9 mouse cellular contexts compared by ENCODE assay signal in the genomic region with DNA sequence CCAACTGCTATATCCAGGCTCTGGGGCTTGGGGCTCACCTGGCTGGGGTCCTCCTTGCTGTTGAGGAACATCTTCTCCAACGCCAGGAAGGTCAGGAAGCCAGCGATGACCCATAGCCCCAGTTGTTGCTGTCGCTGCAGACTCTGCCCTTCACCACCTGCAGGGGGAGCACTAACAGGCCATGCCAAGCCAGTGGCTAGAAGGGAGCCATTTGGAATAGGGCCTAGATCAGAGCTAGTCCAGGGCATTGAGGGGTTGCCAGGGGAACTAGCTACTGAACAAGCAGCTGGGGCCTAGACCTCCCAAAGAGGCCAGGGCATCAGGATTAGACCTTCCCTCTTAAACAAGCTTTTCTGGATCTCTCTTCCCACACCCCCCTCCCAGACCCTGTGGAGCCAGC. TPM values are rescaled to one million over a fixed set of nuclear protein-coding genes. Genes with fewer than 3 reads are reported as not detected.
DNase-seq lines count a peak whose midpoint lies in the region; ATAC-seq and TF ChIP-seq lines count a peak whose summit lies in the region.
"Had no signal": no experiment of that assay in that cellular context is flagged by ENCODE, and none has a peak within 500 bp of the region (broad histone marks: within the 10 kb centered on the region; RNA-seq: fewer than 3 reads in every experiment).

No protein-coding gene starts in this region.

- no peak for ATAC-seq in midbrain, postnatal 0 days (ENCODE audit: low FRiP score)
- ATAC-seq in midbrain, embryonic 15.5 days (replicated peaks), result no peak

- H3K27me3 ChIP-seq in midbrain, postnatal 0 days (ENCODE audit: insufficient read depth, low read length), result no peaks in the 10 kb centered on the region
- no peaks in the 10 kb centered on the region for H3K27me3 ChIP-seq in midbrain, embryonic 15.5 days (replicated peaks)
- no peaks in the 10 kb centered on the region for H3K27me3 ChIP-seq in cerebellum, adult 2 months (ENCODE audit: control insufficient read depth, insufficient read depth, low read length)

- no peak overlapping the region for H3K9ac ChIP-seq in midbrain, postnatal 0 days (replicated peaks; ENCODE audit: low read length, poor library complexity, severe bottlenecking)
- no peak overlapping the region for H3K9ac ChIP-seq in midbrain, embryonic 15.5 days

- TF ChIP-seq CTCF in midbrain, postnatal 0 days (IDR thresholded peaks at IDR 0.05), result peak; percentile 72
- TF ChIP-seq CTCF in cerebellum, adult 2 months (IDR thresholded peaks at IDR 0.05; ENCODE audit: borderline replicate concordance, insufficient read depth, low read depth, low read length), result peak; percentile 61

- no peak for TF ChIP-seq POLR2A in cerebellum, adult 2 months (IDR thresholded peaks at IDR 0.05; ENCODE audit: borderline replicate concordance, insufficient read depth, low read length)

- no peak overlapping the region for H3K4me2 ChIP-seq in midbrain, postnatal 0 days (ENCODE audit: low read depth, low read length, poor library complexity, severe bottlenecking)
- no peak overlapping the region for H3K4me2 ChIP-seq in midbrain, embryonic 15.5 days

- no peak overlapping the region for H3K27ac ChIP-seq in midbrain, postnatal 0 days (ENCODE audit: low read depth, low read length)
- H3K27ac ChIP-seq in midbrain, embryonic 15.5 days, result no peak overlapping the region
- H3K27ac ChIP-seq in cerebellum, adult 2 months (ENCODE audit: insufficient read depth, low read length), result no peak overlapping the region

- H3K36me3 ChIP-seq in midbrain, postnatal 0 days (ENCODE audit: insufficient read depth, low read length), result peaks cover 32% of the 10 kb centered on the region
- H3K36me3 ChIP-seq in midbrain, embryonic 15.5 days (replicated peaks), result peaks cover 34% of the 10 kb centered on the region

- H3K4me3 ChIP-seq in midbrain, postnatal 0 days (ENCODE audit: low read depth, low read length), result no peak overlapping the region
- no peak overlapping the region for H3K4me3 ChIP-seq in midbrain, embryonic 15.5 days
- H3K4me3 ChIP-seq in cerebellum, adult 2 months (replicated peaks; ENCODE audit: insufficient read depth, low read depth, low read length), result no peak overlapping the region

- WGBS in midbrain, postnatal 0 days, result 61% methylated on average over 3 of the region's 3 CpGs
- 42% methylated on average over 3 of the region's 3 CpGs for WGBS in midbrain, embryonic 15.5 days
- 39% methylated on average over 3 of the region's 3 CpGs for WGBS in cerebellum, adult 2 months

- H3K9me3 ChIP-seq in midbrain, postnatal 0 days (ENCODE audit: low read length), result no peaks in the 10 kb centered on the region
- H3K9me3 ChIP-seq in midbrain, embryonic 15.5 days, result no peaks in the 10 kb centered on the region

- DNase-seq in embryo, embryonic 10 days (ENCODE audit: low spot score), result peak; percentile 70
- no peak for DNase-seq in embryo, embryonic 9.5 days (ENCODE audit: extremely low spot score)
- DNase-seq in midbrain, postnatal 0 days (ENCODE audit: low spot score), result peak; percentile 78
- DNase-seq in cerebellum, adult 2 months, result peak; percentile 49 to 54
- peak; percentile 69 for DNase-seq in kidney, postnatal 10 days
- peak; percentile 69 for DNase-seq in naive thymus-derived CD4-positive, alpha-beta T cell, adult 2 months (ENCODE audit: low read depth)
- DNase-seq in yolk sac, embryonic 10.5 days (ENCODE audit: low spot score), result no peak

- H3K4me1 ChIP-seq in midbrain, postnatal 0 days (ENCODE audit: insufficient read depth, low read length), result peaks cover 11% of the 10 kb centered on the region
- H3K4me1 ChIP-seq in midbrain, embryonic 15.5 days, result peaks cover 18% of the 10 kb centered on the region
- peaks cover 18% of the 10 kb centered on the region for H3K4me1 ChIP-seq in cerebellum, adult 2 months (ENCODE audit: control insufficient read depth, insufficient read depth, low read length)

RNA-seq across cellular contexts. Expression of a gene that starts 4.7 kb away (rescaled TPM):
- total RNA-seq in midbrain, postnatal 0 days (2014; rRNA removed), result 34.1 and 40.3 TPM in 2 replicates
- 22.7 and 26.3 TPM in 2 replicates for polyA plus RNA-seq in midbrain, postnatal 0 days (2015; fragmentation: Nextera tagmentation; extraction: Ambion mirVana)
- polyA plus RNA-seq in midbrain, embryonic 15.5 days (2015; fragmentation: Nextera tagmentation; extraction: Ambion mirVana), result 35.7 and 36.8 TPM in 2 replicates
- polyA plus RNA-seq in cerebellum, adult 2 months (2012; rRNA removed), result 93.3 and 97.7 TPM in 2 replicates

RNA-seq across cellular contexts. Expression of a gene that starts 11.7 kb away (rescaled TPM):
- 166 and 183 TPM in 2 replicates for total RNA-seq in midbrain, postnatal 0 days (2014; rRNA removed)
- 245 and 253 TPM in 2 replicates for polyA plus RNA-seq in midbrain, postnatal 0 days (2015; fragmentation: Nextera tagmentation; extraction: Ambion mirVana)
- polyA plus RNA-seq in midbrain, embryonic 15.5 days (2015; fragmentation: Nextera tagmentation; extraction: Ambion mirVana), result 226 and 233 TPM in 2 replicates
- polyA plus RNA-seq in cerebellum, adult 2 months (2012; rRNA removed), result 194 and 199 TPM in 2 replicates

RNA-seq across cellular contexts. Expression of a gene that starts 16.6 kb away (rescaled TPM):
- 4.4 and 10.0 TPM in 2 replicates for total RNA-seq in midbrain, postnatal 0 days (2014; rRNA removed)
- polyA plus RNA-seq in midbrain, postnatal 0 days (2015; fragmentation: Nextera tagmentation; extraction: Ambion mirVana), result 4.0 and 4.2 TPM in 2 replicates
- polyA plus RNA-seq in midbrain, embryonic 15.5 days (2015; fragmentation: Nextera tagmentation; extraction: Ambion mirVana), result 3.3 and 4.2 TPM in 2 replicates
- 3.3 and 4.1 TPM in 2 replicates for polyA plus RNA-seq in cerebellum, adult 2 months (2012; rRNA removed)

RNA-seq across cellular contexts. Expression of a gene that starts 30.1 kb away (rescaled TPM):
- total RNA-seq in midbrain, postnatal 0 days (2014; rRNA removed), result 1.7 and 2.4 TPM in 2 replicates
- 0.97 and 1.2 TPM in 2 replicates for polyA plus RNA-seq in midbrain, postnatal 0 days (2015; fragmentation: Nextera tagmentation; extraction: Ambion mirVana)
- 0.61 and 1.2 TPM in 2 replicates for polyA plus RNA-seq in midbrain, embryonic 15.5 days (2015; fragmentation: Nextera tagmentation; extraction: Ambion mirVana)
- polyA plus RNA-seq in cerebellum, adult 2 months (2012; rRNA removed), result 1.0 and 1.5 TPM in 2 replicates

RNA-seq across cellular contexts. Expression of a gene that starts 52.4 kb away (rescaled TPM):
- 0.09 TPM in 1 of 2 replicates, not detected in the other for total RNA-seq in midbrain, postnatal 0 days (2014; rRNA removed)
- not detected in 2 replicates for polyA plus RNA-seq in midbrain, postnatal 0 days (2015; fragmentation: Nextera tagmentation; extraction: Ambion mirVana)
- polyA plus RNA-seq in midbrain, embryonic 15.5 days (2015; fragmentation: Nextera tagmentation; extraction: Ambion mirVana), result 0.05 and 0.41 TPM in 2 replicates
- 39.6 and 51.4 TPM in 2 replicates for polyA plus RNA-seq in cerebellum, adult 2 months (2012; rRNA removed)
- total RNA-seq: gastrocnemius, postnatal 36 days had no signal

Comparison
In these comparisons a context has a peak if more than half of its experiments do, and no peak if none do; other contexts are left out.
1. DNase-seq: peak in embryo, embryonic 10 days (single experiment), midbrain, postnatal 0 days (single experiment), cerebellum, adult 2 months (2 of 2), kidney, postnatal 10 days (single experiment) and naive thymus-derived CD4-positive, alpha-beta T cell, adult 2 months (single experiment); none in embryo, embryonic 9.5 days (single experiment) and yolk sac, embryonic 10.5 days (single experiment).